Mouse (Mus musculus) thymus, postnatal 4 days (tissue): ENCODE results near the gene E130114P18Rik.
A peak's percentile ranks its signal among the peaks of the same experiment; 100 is the strongest.

ENCODE experiments used
- DNase-seq: peaks from one replicate; pipeline ENCODE4 v3.0.0; 2021

Gene E130114P18Rik

DNA sequence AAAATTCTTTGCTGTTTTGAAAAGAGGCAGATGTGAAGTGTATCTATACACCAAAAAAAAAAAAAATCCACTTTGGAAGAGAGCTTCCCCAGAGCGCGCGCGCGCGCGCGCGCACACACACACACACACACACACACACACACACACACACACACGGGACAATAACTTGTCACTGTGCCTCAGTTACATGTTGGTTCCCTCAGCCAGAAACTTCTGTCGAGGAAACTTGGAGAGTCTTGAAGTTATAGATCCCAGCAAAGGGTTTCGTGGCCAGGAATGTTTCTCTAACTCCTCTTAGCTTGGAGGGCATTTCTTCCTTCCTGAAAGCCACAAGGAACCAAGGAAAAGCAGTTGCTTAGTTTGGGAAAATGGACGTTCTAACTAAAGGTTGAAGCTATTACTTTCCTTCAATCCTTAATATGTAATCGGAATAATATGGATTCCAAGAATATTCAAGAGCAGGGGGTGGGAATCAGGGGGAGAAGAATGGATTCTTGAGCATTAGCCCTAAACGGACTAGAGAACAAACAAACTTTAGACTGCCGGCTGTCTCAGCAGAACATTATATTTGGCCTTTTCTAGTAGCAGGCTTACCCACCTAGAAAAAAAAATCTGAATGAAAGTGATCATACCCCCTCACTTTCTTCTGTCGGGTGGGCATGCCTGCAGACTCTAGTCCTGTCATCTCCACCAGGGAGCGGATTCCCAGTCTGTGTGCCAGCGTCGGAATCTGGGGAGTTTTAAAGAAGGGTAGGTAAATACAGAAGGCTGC is 2.2 kb downstream of the E130114P18Rik start:
- DNase-seq, result no peak

DNA sequence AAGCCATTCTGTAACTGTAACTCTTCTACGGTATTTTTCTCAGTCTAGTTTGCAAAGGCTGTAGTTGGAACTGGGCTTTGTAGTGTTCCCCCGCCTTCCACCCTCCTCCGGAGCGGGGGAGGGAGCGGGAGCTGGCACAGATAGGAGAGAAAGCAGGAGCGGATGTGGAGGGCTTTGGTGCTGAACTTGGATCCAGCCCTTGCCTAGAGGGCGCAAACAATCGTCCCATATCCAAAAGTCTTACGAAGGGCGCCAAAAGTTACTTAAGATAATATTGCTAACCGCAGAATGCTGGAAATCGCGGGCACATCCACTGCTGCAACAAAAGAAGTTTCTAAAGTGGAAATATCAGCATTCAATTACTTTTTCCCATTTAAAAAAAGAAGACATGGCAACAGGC is 2.8 kb downstream of the E130114P18Rik start:
- DNase-seq, result peak; percentile 34

DNA sequence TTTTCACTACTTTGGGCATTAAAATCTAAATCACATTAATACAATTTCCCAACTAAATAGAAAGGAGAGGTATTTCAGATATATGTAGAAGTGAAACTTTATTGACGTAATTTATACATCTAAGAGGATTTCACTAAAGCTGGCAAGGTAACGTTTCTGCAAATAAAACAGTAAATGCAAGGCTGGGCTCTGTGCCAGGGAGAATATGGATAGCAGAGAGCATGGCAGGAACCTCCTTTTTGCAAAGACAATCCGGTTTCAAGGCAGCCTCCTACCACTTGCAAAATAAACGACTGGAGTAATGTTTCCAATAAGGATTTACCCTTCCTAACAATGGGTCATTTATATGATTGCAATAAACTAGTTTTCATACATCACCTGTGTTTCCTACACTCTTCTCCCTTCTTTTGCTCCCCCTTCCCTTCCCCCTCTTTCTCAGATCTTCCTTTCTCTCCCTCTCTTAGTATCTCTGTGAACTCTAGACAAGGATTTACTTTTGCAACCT is 3.4 kb downstream of the E130114P18Rik start:
- no peak for DNase-seq

DNA sequence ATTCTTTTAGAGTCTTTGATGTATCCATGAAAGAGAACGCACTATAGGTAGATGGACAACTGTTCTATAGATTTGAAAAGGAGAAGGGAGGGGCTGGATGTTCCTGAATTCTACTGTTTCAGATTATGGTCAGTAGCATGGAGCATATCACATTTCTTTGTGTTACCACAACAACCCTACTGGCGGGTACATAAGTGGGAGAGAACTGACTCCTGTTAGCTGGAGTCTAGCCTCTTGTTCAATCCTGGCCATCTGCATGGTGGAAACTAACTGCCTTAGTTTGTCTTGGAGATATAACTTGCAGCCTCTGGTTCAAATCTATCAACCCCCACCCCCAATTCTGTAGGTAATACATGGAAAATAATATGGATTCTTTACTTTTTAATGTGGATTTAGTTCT is 4.1 kb downstream of the E130114P18Rik start:
- DNase-seq, result no peak

DNA sequence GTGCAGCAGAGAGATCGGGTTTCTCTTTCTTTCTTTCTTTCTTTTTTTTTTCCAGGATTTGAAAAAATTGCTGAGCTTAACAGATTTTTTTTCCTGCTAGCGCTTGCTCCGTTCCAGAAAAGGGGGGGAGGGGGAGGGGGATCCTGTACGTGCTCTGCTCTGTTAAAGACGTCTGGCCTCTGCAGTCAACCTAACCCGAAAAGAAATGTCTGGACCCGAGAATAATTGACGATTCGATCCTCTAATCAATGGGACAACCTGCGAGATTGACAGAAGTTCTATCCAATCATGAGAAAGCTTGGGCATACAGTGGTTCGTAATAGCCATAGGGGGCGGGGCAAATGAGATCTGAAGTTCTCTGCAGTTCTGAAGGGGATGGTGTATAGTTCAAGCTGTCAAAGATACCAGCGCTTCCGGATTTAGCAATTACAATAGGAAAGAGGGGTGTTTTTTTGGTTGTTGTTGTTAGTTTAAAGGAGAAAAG is 4.7 kb downstream of the E130114P18Rik start:
- peak; percentile 86 for DNase-seq

DNA sequence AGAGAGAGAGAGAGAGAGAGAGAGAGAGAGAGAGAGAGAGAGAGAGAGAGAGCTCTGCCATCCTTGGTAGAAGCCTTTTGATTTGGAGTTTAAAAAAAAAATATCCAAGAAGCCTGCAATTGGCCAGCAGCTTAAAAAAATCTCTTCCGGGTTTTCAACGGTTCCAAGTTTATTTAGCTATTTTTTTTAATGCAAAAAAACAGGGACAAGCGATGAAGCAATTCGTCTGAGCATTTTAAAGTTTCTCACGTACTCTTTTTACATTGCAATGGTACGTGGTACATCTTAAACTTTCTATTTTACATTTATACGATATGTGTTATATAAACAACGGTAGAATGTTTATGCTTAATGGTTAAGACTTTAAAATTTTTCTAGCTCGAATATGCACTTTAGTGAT is 5.2 kb downstream of the E130114P18Rik start, which contains the start of gene Nfia:
Gene Nfia (plus strand): TSS at position 94 of the 400 bp plus-strand sequence.
- no peak for DNase-seq

DNA sequence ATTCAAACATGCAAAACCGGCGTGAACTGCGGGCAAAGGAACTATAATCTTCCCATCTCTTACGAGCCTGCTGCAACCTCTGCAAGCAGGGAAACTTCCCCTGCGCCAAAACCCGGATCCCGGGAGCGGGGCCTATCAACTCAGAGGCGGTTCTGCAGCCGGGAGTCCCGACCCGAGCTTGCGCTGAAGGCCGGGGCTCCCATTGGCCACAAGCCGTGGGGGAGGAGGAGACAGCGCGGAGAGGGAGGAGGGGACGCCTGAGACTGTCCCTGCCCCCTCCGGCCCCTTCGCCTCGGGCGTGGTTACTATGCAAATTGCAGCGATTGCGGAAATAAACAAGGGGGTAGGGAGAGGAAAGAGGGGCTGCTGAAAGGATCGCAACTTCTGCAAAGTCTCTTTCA is 5.8 kb downstream of the E130114P18Rik start:
- peak; percentile 92 for DNase-seq

DNA sequence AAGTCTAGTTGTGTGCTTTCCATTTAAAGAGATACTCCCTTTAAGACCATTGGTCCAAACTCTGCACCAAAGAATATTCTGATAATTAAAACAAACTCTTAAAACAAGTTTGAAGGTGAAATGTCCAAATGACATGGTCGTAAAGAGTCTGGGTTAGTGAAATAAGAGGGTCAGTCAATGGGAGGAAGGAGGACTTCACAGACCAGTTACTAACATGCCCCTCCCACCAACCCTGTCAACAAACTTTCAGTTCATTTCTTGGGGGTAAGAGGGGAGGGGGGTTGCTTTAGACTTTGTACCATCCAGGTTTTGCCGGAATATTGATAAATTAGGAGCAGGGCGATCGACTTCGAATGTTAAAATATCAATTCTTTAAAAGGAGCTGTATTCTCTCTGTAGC is 6.5 kb downstream of the E130114P18Rik start:
- DNase-seq, result no peak

DNA sequence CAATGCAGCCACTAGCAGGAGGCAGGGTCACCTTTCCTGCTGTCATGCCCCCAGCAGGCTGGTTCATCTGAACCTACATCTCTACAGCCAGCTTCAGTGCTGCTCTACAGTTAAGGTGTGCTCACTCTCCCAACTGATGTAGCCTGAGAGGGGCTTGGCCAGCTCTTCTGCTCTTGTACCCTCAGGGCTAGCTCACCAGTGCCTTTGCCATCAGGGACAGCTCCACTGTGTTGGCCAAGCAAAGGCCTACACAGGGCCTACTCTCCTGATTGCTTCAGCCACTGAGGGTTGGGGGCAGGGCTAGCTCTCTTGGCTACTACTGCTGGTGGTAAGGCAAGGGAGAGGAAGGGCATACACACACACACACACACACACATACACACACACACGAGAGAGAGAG is 8.0 kb downstream of the E130114P18Rik start:
- DNase-seq, result no peak

DNA sequence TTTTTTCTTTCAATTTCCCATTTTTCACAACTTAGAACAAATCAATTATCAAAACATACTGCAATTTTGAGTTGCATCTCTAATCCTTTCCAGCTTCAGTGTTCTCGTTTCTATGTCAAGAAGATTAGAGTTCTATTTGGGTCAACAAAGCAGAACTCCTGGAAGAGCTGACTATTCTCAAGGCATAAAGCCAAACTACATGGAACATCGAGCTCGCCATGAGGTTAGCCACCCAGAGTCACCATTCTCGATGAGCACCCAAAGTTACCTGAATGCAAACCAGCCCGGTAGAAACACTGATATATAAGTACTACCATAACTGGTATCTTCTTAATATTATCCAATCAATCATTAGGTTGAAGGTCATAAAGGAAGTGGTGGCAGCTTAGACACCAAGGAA is 10.4 kb downstream of the E130114P18Rik start:
- DNase-seq, result no peak

DNA sequence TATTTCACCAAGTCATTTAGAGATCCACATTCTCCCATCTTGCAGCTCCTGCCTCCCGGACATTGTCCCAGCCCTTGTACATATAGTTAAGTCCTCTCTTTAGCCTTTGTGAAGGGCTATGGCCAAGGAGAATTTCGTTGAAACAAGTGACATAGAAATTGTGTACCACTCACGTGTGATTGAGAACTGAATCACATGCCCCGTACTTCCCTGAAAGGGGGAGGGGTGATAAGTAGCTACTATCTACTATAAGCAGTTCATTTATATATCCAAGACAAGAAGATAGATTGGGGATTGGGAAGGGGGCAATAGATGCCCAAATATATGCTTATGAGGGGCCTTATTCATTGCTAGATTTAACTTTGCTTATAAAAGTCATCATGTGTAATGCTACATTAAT is 10.9 kb downstream of the E130114P18Rik start:
- DNase-seq, result no peak

DNA sequence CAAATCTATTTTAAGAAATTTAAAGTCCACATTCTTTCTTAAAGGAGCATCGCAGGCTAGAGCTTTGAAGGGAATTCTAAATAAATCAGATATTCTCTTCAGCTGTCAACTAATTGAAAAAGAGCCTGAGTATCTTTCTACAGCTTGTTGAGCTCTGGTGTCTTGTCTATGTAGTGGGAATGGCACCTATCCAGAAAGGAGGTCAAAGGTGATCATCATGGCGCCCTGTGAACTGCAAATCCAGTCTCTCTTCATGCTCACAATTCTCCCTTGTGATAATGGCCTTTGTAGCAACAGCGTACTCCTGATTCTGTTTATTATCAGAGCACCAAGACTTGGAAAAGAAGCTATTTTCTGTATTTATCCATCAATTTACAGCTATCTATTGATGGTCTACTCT is 11.8 kb downstream of the E130114P18Rik start:
- no peak for DNase-seq

DNA sequence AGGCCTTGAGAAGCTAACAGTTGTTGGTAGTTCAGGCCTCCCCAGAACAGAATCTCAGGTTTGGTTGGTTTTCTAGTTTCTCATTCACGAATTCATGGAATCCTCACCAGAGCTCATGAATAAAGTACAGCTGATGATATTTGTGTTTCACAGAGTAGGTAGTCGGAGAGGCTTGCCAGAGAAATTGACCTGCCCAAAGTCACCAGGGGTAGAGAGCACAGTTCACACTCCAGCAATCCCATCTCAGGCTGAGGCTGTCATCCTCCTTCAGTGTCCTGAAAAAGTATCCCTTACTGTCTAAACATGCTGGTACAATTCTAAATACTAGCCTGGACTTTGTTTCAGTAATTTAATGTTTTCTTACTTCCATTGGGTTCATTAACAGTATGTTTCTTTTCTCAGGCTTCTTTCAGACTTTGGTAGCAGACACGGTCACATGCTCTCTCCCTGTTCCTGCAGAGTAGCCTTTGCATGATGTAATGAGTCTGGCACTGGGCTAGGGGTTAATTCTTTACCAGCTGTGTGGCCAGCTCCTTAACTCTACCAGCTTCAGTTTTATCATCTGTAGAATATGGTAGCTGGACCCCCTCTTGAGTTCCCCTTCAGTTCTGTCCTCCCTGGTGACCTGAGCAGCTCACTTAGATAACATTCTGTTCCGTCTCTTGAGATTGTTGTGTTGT is 12.4 kb downstream of the E130114P18Rik start:
- DNase-seq, result no peak

DNA sequence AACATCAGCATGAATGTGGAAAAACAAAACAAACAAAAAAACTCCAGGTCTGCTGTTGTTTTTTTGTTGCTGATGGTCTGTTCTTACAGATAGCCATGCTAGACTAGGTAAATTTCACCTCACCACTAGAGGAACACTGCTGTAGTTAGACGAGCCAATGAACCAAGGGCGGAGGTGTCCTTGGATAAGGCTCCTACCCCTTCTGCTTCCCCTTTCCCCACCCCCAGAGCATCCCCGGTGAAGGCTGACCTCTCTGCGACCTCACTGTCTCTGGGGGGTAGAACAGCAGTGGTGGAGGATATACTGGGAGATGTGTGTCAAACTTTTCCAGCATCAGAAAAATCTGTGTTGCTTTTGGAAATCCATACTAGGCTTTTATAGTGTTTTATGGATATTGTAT is 13.3 kb downstream of the E130114P18Rik start:
- no peak for DNase-seq

DNA sequence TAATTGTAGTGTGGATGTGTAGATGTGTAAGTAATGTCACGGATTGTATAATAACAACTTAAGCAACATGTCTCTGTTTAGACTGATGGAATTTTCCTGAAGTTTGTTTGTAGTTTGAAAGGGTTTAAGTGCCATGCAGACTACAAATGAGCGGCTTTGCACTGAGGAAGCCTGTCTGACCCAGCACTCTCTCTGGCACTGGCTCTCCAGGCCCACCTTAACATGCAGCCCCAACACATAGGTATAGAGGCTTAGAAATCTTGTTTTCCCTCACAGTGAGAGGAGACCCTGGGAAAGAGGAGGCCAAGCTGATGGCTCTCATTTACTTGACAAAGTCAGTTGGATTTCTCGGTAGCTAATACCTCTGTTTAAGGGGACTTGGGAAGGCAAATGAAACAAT is 19.2 kb downstream of the E130114P18Rik start:
- no peak for DNase-seq

DNA sequence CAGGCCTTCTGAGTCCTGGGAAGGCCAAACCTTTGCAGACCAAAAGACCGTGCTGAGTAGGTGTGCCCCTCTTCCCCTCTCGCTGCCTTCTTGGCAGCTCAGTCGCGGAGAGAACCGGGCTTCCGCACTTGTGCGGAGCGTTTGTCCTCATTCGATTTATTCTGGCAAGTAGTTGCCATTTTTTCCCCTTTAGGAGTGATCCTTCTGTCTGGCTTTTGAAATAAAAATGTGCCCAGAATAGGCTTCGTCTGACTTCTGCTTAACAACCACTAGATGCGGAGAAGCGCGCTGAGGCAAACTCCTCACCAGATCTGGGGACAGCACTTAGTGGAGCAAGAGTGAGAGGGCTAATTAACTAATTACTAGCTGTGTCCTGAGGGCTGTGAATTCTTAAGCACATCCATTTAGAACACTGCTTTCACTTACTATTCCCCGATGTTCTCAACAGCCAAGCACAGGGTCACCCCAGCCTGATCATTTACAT is 19.9 kb downstream of the E130114P18Rik start:
- DNase-seq, result peak; percentile 27

DNA sequence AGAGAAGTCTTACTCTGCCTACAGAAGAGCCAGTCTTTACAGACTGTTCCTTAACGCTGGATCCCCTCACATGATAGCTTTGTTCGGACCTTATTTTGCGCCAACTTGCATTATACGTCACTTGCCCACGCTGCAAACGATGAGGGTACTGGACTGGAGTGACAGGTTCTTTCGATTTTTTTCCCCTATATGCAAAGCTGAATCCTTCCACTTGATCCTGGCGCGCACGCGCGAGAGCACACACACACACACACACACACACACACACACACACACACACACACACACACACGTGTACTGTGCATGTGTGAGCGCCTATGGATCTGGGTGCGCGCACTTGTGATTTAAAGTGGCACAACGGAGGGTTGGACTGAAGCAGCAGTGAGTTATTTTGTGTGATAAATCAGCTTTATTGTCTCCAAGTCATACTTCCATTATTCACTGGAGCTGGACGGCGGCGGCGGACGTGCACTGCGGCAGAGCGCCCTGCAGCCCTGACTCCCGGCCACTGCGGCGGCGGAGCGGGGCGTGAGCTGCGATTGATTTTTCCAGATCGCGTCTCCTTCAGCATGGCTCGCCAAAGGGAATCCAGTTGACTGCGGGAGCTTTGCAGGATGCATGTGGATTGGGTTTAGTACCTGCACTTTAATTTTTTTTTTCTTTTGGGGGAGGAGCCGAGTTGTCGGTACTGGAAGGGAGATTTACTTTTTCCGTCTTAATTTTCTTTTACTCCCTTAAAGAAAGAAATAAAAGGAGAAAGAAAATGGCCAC is 20.5 kb downstream of the E130114P18Rik start:
- DNase-seq, result peak; percentile 39

DNA sequence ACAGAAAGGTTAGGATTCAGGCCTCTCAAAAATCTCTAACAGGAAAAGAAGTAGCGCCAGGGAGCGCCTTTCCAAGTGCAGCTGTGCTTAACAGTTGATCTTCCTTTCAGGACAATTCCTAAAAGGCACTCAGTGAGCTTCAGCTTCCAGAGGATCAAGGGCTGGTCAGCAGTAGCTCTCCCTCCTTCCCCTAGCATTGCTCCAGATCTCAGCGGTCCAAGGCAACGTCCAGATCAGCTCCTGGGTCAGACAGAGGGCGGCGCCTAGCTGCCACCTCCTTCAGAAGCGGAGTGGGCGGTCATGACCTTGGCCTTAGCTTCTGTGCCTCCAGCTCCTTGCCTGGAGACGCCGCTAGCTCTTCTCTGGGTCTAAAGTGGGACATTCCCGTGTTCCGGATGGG is 23.6 kb downstream of the E130114P18Rik start:
- DNase-seq, result no peak

DNA sequence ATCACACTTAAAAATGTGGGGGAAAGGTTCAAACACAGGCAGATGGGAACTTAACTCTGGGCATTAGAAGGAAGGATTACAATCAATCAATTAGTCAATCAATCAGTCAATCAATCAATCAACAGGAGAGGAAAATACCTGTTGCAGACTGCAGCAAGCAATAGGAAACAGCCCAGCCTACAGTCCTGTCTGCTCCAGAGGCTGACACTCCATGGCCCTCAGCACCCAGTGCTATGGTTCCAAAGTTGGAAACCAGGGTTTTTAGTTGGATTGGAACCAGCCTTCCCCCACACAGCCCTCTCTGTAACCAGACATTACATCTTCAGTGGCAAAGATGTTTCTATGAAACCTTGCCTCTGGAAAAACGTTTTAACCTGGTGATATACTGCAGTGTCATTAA is 24.4 kb downstream of the E130114P18Rik start:
- DNase-seq, result no peak

DNA sequence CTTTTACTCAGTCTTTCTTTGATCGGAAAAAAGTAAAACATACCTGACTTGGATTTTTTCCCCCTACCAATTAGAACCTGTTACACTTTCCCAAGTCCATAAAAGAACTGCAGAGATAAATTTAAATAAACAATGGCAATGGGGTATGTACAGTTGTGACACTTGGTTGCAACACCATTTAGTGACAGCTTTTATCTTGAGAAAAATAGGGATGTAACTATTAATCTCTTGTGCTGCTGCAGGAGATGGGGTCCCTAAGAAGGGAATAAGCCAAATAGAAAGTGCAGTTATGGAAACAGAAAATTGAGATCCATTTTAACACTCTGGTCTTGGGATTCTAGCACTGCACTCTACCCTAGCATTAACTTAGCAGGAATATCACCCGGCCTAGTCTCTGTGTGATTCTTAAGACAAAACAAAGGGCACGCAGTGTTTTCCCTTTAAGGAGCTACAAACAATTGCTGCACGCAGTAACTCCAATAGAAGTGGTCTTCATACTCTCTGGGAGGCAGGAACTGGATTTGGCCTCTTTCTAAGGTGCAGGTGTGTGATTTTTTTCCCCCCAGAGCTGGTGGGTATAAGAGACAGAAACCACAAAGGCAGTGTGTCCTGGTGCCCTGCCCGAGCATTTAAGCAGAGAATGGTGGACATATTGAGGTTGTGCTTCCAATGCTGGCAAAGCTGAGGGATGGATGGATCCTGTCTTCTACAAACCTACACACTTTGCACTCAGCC is 25.4 kb downstream of the E130114P18Rik start:
- no peak for DNase-seq

DNA sequence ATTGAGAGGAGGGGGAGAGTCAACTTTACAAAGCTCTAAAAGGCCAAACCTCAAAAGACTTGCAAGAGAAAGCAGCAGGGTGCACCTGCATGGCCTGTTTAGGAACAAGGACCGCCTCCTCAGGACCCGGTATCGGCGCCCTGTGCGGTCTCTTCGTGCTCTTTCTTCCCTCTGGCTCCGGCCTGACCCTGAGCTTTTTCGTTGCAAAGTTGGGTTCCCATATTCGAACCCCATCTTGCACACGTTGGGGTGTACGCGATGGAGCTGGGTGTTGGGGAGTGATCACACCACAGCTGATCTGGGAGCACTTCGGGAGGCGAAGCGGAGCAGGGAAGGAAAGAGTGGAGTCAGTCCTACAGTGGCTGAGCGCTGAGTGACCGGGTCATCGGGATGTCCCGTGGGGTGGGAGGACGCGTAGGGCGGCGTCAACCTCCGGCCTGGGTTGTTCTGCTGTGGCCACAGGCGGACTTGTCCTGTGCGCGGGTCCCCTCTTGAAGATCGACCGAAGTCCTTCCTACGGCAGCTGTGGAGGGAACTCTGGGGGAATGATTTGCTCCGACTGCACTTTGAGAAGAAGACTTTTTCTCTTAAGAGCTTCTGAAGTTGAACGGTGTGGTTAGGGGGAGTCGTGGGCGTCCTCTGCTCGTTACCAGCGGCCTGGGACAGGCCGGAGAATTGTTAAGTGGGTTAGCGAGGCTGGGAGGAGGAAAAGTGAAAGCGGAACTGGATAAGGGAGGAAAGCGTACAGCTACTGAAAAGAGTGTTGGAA is 26.2 kb downstream of the E130114P18Rik start:
- DNase-seq, result peak; percentile 47

DNA sequence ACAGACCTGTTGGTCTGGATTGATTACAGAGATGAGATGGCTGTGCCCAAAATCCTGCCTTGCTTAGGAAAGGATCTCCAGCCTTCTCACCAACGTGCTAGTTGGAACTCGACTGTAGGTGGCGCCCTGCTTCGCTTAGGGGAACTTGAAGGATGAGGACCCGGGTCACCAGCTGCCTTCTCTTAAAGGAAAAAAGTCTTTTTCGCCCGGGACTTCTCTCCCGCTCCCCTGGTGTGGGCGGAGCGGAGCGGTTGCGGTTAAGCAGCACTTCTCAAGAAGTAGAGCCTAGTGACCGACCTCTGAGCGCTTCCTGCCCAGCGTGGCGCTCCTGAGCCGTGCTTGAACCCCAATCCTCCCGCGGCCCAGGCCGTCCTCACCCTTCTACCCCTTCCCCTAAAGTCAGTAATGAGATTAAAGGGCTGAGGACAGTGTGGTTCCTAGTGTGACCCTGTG is 26.8 kb downstream of the E130114P18Rik start:
- DNase-seq, result peak; percentile 94
